Mouse (Mus musculus) myocyte (in vitro differentiated cells): Measurements from ENCODE around the gene Rbm47. TPM values are rescaled to one million over a fixed set of nuclear protein-coding genes. Genes with fewer than 3 reads are reported as not detected.
A peak's percentile ranks its signal among the peaks of the same experiment; 100 is the strongest.

ENCODE experiments used
- H3K27me3 ChIP-seq: one replicate; pipeline ENCODE4 v1.6.1; 2011; ENCODE audit not compliant: control insufficient read depth, insufficient read depth, insufficient read length
- H3K36me3 ChIP-seq: one replicate; pipeline ENCODE4 v1.6.1; 2011; ENCODE audit not compliant: control insufficient read depth, insufficient read depth
- H3K4me2 ChIP-seq: one replicate; pipeline ENCODE4 v1.6.1; 2011; ENCODE audit warnings: low read depth, control low read depth
- H3K4me3 ChIP-seq: one replicate; pipeline ENCODE4 v1.5.1; 2011; ENCODE audit warnings: mild to moderate bottlenecking, control low read depth, moderate library complexity
- H3K79me2 ChIP-seq: one replicate; pipeline ENCODE4 v1.6.1; 2011; ENCODE audit not compliant: control insufficient read depth, insufficient read depth
- H3ac ChIP-seq: one replicate; pipeline ENCODE4 v1.6.1; 2011; ENCODE audit not compliant: control insufficient read depth, insufficient read length
- CEBPB ChIP-seq: IDR thresholded peaks from 2 replicates; pipeline ENCODE4 v1.6.1; 2011; ENCODE audit warnings: mild to moderate bottlenecking, moderate library complexity; ENCODE audit not compliant: poor library complexity, insufficient read depth, severe bottlenecking
- E2F4 ChIP-seq: IDR thresholded peaks from one replicate; pipeline ENCODE4 v1.6.1; 2011; ENCODE audit warnings: mild to moderate bottlenecking, control low read depth, moderate library complexity; ENCODE audit not compliant: insufficient read depth
- MAX ChIP-seq: IDR thresholded peaks from one replicate; pipeline ENCODE4 v1.6.1; 2011; ENCODE audit warnings: low read depth, mild to moderate bottlenecking, control low read depth
- MYOD1 ChIP-seq, 3 experiments: IDR thresholded peaks; one replicate each; pipeline ENCODE4 v1.6.1; 2011; ENCODE audit warnings: control low read depth in 2 of 3, low read depth in 2 of 3, mild to moderate bottlenecking in 2 of 3, moderate library complexity in 1 of 3; ENCODE audit not compliant: insufficient read length in 2 of 3, control insufficient read depth in 1 of 3
- MYOG ChIP-seq, 3 experiments: IDR thresholded peaks; one replicate each; pipeline ENCODE4 v1.6.1; 2011; ENCODE audit warnings: control low read depth in 2 of 3, low read depth in 2 of 3, mild to moderate bottlenecking in 2 of 3; ENCODE audit not compliant: insufficient read length in 2 of 3, control insufficient read depth in 1 of 3, insufficient read depth in 1 of 3
- POLR2A ChIP-seq: IDR thresholded peaks from one replicate; pipeline ENCODE4 v1.6.1; 2011; ENCODE audit warnings: low read depth, mild to moderate bottlenecking, control low read depth, moderate library complexity; ENCODE audit not compliant: insufficient read length
- POLR2AphosphoS2 ChIP-seq: IDR thresholded peaks from one replicate; pipeline ENCODE4 v1.6.1; 2011; ENCODE audit warnings: low read depth, control low read depth; ENCODE audit not compliant: insufficient read length
- REST ChIP-seq: IDR thresholded peaks from one replicate; pipeline ENCODE4 v1.6.1; 2011; ENCODE audit warnings: mild to moderate bottlenecking, control low read depth, moderate library complexity; ENCODE audit not compliant: insufficient read depth, insufficient read length
- SRF ChIP-seq: IDR thresholded peaks from one replicate; pipeline ENCODE4 v1.6.1; 2011; ENCODE audit warnings: low read depth; ENCODE audit not compliant: control insufficient read depth, insufficient read length
- TCF12 ChIP-seq: IDR thresholded peaks from one replicate; pipeline ENCODE4 v1.6.1; 2011; ENCODE audit warnings: mild to moderate bottlenecking, control low read depth; ENCODE audit not compliant: poor library complexity, insufficient read depth, severe bottlenecking
- TCF3 ChIP-seq: IDR thresholded peaks from one replicate; pipeline ENCODE4 v1.6.1; 2011; ENCODE audit warnings: low read depth, control low read depth; ENCODE audit not compliant: insufficient read length
- USF1 ChIP-seq: IDR thresholded peaks from one replicate; pipeline ENCODE4 v1.6.1; 2011; ENCODE audit warnings: low read depth, mild to moderate bottlenecking, control low read depth, moderate library complexity
- polyA plus RNA-seq: library from polyadenylated mRNA; unstranded; fragments of >200 nt; fragmentation: generic; extraction: Trizol; gene quantifications from one replicate; pipeline ENCODE4 v1.2.1, GENCODE M21; 2012; ENCODE audit warnings: missing spikeins

The Rbm47 gene
- polyA plus RNA-seq, 1 experiment: 0.10 TPM

DNA sequence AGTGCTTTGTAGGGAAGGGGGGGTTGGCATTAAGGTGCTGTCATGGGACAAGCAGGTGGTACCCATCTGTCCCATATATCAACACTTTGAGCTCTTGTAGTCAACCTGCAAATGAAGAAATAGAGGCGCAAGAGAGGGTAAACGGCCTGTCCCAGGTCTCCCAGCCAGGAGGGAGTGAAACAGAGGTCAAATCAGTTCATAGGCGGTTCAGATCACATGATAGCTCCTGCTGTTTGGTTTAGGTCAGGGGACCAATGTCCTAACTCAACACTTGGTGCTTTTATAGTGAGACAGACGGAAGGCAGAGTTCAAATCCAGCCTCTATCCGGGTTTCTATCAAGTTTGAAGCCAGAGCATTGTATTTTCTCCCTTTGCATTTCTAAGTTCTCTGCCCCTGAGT is 6.0 kb downstream of the Rbm47 start:
- no peaks in the 10 kb centered on the region for H3K27me3 ChIP-seq
- no peaks in the 10 kb centered on the region for H3K36me3 ChIP-seq
- H3K4me2 ChIP-seq: peak overlapping the region; percentile 37
- H3ac ChIP-seq: no peak overlapping the region
- no peaks in the 10 kb centered on the region for H3K79me2 ChIP-seq
- H3K4me3 ChIP-seq: no peak overlapping the region
- peak in 1 of 3 experiments; percentile 22 for TF ChIP-seq MYOD1 (IDR thresholded peaks at IDR 0.05; ENCODE audit: control insufficient read depth in 1 of 3, insufficient read length in 2 of 3, low read depth in 2 of 3)
- TF ChIP-seq SRF: no peak
- TF ChIP-seq MYOG (IDR thresholded peaks at IDR 0.05; ENCODE audit: control insufficient read depth in 1 of 3, insufficient read depth in 1 of 3, insufficient read length in 2 of 3, low read depth in 2 of 3): peak in 1 of 3 experiments; percentile 8
- no peak for TF ChIP-seq POLR2A

DNA sequence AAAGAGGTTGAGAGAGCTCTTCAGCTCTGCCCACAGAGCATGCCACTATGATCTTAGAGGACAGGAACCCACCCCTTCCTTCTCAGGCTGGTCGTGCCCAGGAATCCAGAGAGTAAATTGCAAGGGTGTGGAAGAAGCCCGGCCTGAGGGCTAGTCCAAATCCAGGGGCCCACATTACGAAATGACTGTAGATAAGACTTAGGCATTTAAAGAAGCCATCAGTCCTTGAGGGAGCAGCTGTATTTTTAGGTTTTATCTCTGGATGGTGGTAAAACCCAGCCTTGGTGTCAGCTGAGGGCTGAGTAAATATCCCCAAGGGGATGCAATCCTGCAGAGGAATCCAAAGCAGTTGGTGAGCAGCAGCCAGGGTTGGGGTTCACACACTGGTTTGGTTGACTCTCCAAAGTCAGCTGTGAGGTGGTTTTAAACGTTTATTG is 6.7 kb downstream of the Rbm47 start:
- TF ChIP-seq POLR2AphosphoS2: no peak
- peak; percentile 42 for TF ChIP-seq TCF3
- TF ChIP-seq USF1: peak; percentile 60
- peak in 2 of 3 experiments; percentile 74 to 91 for TF ChIP-seq MYOG (IDR thresholded peaks at IDR 0.05; ENCODE audit: control insufficient read depth in 1 of 3, insufficient read depth in 1 of 3, insufficient read length in 2 of 3, low read depth in 2 of 3)
- no peak for TF ChIP-seq MAX
- TF ChIP-seq TCF12: peak; percentile 87
- TF ChIP-seq MYOD1 (IDR thresholded peaks at IDR 0.05; ENCODE audit: control insufficient read depth in 1 of 3, insufficient read length in 2 of 3, low read depth in 2 of 3): peak in 2 of 3 experiments; percentile 72
- TF ChIP-seq CEBPB: peak; percentile 91

DNA sequence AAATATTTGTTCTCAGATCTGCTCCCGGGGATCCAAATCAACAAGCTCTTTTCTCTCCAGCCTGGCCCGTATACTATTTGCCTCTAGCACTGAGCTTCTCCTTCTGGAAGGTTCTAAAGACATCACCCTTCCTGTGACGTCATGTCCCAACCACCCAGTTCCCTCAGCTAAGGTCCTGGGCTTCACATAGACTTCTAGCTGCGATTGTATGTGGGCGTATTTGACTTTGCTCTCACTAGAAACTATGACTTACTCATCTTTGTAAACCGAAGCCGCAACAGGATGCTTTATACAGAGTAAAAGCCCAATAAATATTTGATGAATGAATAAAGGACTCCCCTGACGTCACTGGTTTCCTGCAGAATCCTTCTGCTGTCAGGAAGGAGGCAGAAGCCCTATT is 7.2 kb downstream of the Rbm47 start:
- H3K79me2 ChIP-seq: no peaks in the 10 kb centered on the region
- peak overlapping the region; percentile 37 for H3K4me2 ChIP-seq
- H3ac ChIP-seq: no peak overlapping the region
- no peak overlapping the region for H3K4me3 ChIP-seq
- no peaks in the 10 kb centered on the region for H3K27me3 ChIP-seq
- H3K36me3 ChIP-seq: no peaks in the 10 kb centered on the region
- TF ChIP-seq E2F4 (no peak), POLR2AphosphoS2 (no peak), REST (no peak), TCF3 (no peak), POLR2A (no peak), CEBPB (no peak), MYOD1 (IDR thresholded peaks at IDR 0.05; ENCODE audit: control insufficient read depth in 1 of 3, insufficient read length in 2 of 3, low read depth in 2 of 3) (no peak), USF1 (no peak), SRF (no peak)

More for the DNA sequence above, 6.7 kb downstream of the Rbm47 start:
- no peaks in the 10 kb centered on the region for H3K79me2 ChIP-seq
- peak overlapping the region; percentile 37 for H3K4me2 ChIP-seq
- no peak overlapping the region for H3ac ChIP-seq
- H3K36me3 ChIP-seq: no peaks in the 10 kb centered on the region
- H3K4me3 ChIP-seq: no peak overlapping the region
- no peaks in the 10 kb centered on the region for H3K27me3 ChIP-seq

DNA sequence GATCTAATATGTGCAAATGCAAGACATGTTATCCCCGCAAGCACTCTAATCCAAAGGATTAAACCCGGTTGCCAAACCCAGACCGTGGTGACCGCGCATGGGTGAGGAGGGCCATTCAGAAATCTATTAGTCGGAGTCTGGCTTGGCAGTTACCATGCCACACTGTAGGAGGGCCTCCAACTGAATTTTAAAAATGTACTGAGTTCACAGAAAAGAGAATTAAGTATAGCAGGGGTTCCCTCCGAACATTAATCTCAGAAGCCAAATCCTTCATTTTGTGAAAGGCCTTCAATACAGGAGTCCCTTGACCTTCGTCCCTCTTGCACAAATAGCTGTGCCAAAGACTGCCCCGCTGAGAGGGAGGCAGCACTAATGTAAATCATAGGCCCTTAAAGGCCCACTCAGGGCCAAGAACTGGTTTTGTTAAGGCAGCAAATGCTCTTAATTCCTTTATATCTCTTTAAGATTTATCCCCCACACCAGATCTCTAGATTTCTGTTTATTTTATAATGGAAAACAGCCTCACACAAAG is 16.4 kb downstream of the Rbm47 start:
- H3K27me3 ChIP-seq: no peaks in the 10 kb centered on the region
- no peaks in the 10 kb centered on the region for H3K36me3 ChIP-seq
- no peak overlapping the region for H3K4me3 ChIP-seq
- H3ac ChIP-seq: no peak overlapping the region
- no peak for TF ChIP-seq MYOD1 (IDR thresholded peaks at IDR 0.05; ENCODE audit: control insufficient read depth in 1 of 3, insufficient read length in 2 of 3, low read depth in 2 of 3)
- TF ChIP-seq POLR2AphosphoS2: no peak
- no peak for TF ChIP-seq SRF
- TF ChIP-seq CEBPB: no peak
- no peak for TF ChIP-seq REST
- no peak for TF ChIP-seq POLR2A
- TF ChIP-seq USF1: no peak
- H3K4me2 ChIP-seq: no peak overlapping the region
- no peaks in the 10 kb centered on the region for H3K79me2 ChIP-seq

GRCm38 (mm10) chr5:66154616-66155015 is 18.3 kb downstream of the Rbm47 start:
- Histone ChIP-seq H3ac (no peak overlapping the region), H3K36me3 (no peaks in the 10 kb centered on the region), H3K27me3 (no peaks in the 10 kb centered on the region), H3K4me3 (no peak overlapping the region), H3K4me2 (no peak overlapping the region), H3K79me2 (no peaks in the 10 kb centered on the region)
- TF ChIP-seq POLR2AphosphoS2 (no peak), CEBPB (no peak), REST (no peak), SRF (no peak), TCF12 (no peak), MYOG (IDR thresholded peaks at IDR 0.05; ENCODE audit: control insufficient read depth in 1 of 3, insufficient read depth in 1 of 3, insufficient read length in 2 of 3, low read depth in 2 of 3) (no peak), MAX (no peak), E2F4 (no peak), MYOD1 (IDR thresholded peaks at IDR 0.05; ENCODE audit: control insufficient read depth in 1 of 3, insufficient read length in 2 of 3, low read depth in 2 of 3) (no peak), TCF3 (no peak), POLR2A (no peak), USF1 (no peak)
